Mouse (Mus musculus): ENCODE measurements around the gene Cerk.

DNA sequence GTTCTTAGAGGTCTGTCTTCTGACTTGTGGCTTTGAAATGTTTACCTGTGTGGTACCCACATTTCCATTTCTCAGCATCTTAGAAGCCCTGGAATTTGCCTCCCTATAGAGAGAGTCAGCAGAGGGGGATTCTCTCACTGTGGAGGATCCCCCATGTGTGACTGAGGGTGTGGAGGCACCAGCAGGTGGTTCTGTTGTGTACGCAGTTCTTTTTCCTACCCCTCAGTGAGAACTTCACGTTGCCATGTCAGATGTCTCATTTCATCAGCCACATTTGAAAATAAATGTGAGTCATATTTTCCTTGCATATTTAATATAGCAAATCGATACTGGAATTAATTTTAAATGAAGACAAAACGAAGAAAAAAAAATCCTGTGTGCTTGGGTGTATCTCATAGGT is 35.4 kb upstream of the Cerk start:
- TF ChIP-seq CTCF (IDR thresholded peaks at IDR 0.05; ENCODE audit: control insufficient read depth, insufficient read depth, low read length): no peak
- TF ChIP-seq POLR2A (IDR thresholded peaks at IDR 0.05; ENCODE audit: borderline replicate concordance, control insufficient read depth, low read depth, low read length): no peak

Measured in bone marrow, adult 2 months (tissue).